Mouse (Mus musculus) lung, adult 10 weeks (tissue): Measurements from ENCODE around the gene Syce1. TPM values are rescaled to one million over a fixed set of nuclear protein-coding genes. Genes with fewer than 3 reads are reported as not detected.

Source experiments
- polyA plus RNA-seq: library from polyadenylated mRNA; stranded (reverse); fragments of 350-450 nt; fragmentation: Illumina TruSeq; extraction: RNeasy Lipid Tissue Mini Kit (QIAGEN cat#74804); gene quantifications from one replicate; pipeline ENCODE4 v1.2.3, GENCODE M21; 2014; ENCODE audit warnings: low read depth, low replicate concordance; ENCODE audit not compliant: insufficient read depth

The Syce1 gene
- not detected for polyA plus RNA-seq

DNA sequence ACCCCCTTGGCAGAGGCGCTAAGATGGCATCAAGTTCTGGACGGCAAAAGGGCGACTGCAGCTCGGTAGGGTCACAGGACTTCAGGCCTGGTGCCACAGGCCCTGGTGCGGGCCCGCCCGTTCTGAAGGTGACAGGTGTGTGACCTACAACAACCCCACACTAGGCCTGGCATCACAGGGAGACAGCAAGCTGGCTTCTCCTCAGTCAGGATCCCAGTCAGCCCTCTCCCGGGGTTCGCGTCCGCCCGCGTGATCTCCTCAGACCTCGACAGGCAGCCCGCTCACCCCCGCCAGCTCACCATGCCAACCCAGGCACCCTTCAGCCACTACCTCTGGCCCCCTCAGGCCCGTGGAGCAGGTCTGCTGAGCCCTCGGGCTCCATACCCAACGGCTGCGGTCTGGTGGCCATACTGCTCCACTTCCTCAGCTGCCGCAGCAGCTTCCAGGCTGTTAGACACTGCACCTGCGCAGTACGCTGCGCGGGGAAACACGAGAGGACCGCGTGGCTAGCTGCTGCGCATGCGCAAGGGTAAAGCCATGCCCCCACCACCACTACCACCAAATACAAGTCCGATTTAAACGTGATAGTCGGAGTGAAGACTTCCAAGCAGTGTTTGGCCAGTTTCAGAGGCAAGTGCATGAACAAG, at the start of gene Syce1:
Syce1 (minus strand) TSS at position 447 of the 647 bp plus-strand sequence.

DNA sequence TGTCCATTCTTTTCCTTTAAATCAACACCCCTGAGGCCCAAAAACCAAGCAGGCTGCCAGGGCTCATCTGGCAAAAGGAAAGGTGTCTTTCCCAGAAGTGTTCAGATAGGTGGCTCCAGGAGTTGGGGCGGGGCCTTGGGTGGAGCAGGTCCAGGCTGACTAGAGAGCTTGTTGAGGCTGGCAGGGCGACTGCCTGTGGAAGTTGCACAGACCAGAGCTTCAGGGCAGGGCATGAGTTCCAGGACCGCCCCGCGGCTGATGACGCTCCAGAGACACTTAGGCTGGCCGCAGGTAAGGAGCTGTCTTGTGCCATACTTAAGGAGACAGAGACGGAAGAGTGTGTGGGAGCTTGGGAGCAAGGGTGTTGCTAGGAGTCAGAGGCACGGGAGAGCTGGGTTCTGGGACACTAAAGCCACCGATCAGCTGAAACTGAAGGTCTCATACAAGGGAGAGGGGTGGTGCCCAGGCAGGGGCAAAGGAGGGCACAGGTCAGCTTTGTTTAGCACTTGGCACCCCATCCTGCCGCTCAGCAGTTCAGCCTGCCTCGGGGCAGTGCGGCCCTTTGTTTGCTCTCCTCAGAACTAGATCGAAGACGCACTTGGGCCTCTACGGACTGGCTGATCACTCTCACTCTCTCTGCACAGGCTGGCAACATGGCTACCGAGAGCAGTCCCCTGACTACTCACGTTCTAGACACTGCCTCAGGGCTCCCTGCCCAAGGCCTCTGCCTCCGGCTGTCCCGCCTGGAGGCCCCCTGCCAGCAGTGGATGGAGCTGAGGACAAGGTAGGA, 47.5 kb upstream of the Syce1 start, which contains the start of gene Urah:
Urah (plus strand) TSS at position 51 of the 790 bp plus-strand sequence.

DNA sequence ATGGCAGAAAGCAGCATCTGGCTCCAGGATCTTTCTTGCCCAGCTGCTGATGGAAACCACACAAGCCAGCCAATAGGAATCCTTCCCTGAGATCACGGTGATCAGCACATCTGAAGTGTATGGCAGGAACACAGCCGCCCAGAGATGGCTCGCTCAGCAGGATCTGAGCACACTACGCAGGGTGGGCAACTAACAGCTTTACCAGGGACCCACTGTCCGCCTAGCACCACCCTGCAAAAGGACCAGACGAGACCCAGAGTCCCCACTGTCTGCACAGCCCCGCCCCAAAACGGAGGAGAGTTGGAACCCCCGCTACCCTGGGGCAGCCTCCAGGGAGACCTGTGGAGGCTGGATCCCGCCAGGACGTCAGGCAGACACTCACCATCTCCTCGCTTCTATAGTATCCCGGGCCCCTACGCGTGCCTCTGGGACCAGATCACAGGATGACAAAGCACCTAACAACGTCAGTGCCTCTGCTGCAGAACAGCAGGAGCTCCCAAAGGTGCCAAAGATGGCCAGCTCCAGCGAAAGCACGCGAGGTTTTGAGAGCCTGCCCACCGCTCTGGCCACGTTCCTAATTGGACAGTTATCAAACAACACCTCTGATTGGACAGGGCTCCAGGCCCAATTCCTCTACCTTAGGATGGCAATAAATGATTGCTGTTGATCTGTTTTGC, 34.1 kb upstream of the Syce1 start, which contains the start of gene Zfp941:
Zfp941 (minus strand) TSS at position 526 of the 677 bp plus-strand sequence.

DNA sequence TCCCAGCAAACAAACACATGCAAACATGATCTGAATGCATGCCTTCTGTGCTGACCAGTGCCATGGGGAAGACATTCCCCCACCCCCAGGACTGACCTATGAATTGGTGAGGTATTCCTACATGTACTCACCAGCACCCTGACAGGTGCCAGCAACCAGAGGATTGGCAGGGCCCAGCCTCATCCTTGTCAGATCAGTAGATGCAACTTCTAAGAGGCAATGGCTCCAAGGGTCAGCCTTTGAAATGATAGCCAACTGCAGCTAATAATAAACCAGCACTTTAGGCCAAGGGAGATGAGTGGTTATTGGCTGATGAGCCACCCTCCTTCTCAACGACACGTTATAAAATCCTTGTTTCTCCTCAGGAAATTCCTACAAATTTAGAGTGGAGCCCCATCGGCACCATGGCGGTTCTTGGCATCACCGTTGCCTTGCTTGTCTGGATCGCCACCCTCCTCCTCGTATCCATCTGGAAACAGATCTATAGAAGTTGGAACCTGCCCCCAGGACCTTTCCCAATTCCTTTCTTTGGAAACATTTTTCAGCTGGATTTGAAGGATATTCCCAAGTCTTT, 24.1 kb downstream of the Syce1 start, which contains the start of gene Cyp2e1:
Cyp2e1 (plus strand) TSS at position 293 of the 574 bp plus-strand sequence.

Other genes starting within 250 kb of the Syce1 start
- gene Olfr538, start 220.0 kb downstream of the Syce1 start, polyA plus RNA-seq, result not detected
- gene Olfr46, start 186.6 kb downstream of the Syce1 start, polyA plus RNA-seq, result not detected
- not detected for gene Olfr61, start 158.9 kb downstream of the Syce1 start, polyA plus RNA-seq
- gene Olfr53, start 141.4 kb downstream of the Syce1 start, polyA plus RNA-seq, result not detected
- gene Olfr539, start 127.9 kb downstream of the Syce1 start, polyA plus RNA-seq, result not detected
- not detected for gene Olfr45, start 105.9 kb downstream of the Syce1 start, polyA plus RNA-seq
- gene Olfr541, start 90.6 kb downstream of the Syce1 start, polyA plus RNA-seq, result not detected
- 65.6 TPM for gene Cyp2e1, start 24.1 kb downstream of the Syce1 start, polyA plus RNA-seq
- gene Zfp941, start 34.3 kb upstream of the Syce1 start, polyA plus RNA-seq, result 0.07 TPM
- 18.9 TPM for gene Urah, start 47.2 kb upstream of the Syce1 start, polyA plus RNA-seq
- gene Scgb1c1, start 57.7 kb upstream of the Syce1 start, polyA plus RNA-seq, result 83.0 TPM
- gene Odf3, start 60.0 kb upstream of the Syce1 start, polyA plus RNA-seq, result not detected
- gene Gm45785, start 68.5 kb upstream of the Syce1 start, polyA plus RNA-seq, result not detected
- gene Ric8a, start 69.1 kb upstream of the Syce1 start, polyA plus RNA-seq, result 54.0 TPM
- gene Bet1l, start 69.7 kb upstream of the Syce1 start, polyA plus RNA-seq, result 29.7 TPM
- 114 TPM for gene Psmd13, start 94.1 kb upstream of the Syce1 start, polyA plus RNA-seq
- gene Sirt3, start 94.5 kb upstream of the Syce1 start, polyA plus RNA-seq, result 15.3 TPM
- gene Cox8b, start 112.6 kb upstream of the Syce1 start, polyA plus RNA-seq, result 141 TPM
- not detected for gene Nlrp6, start 133.1 kb upstream of the Syce1 start, polyA plus RNA-seq
- 13.7 TPM for gene Pgghg, start 153.5 kb upstream of the Syce1 start, polyA plus RNA-seq
- gene Ifitm5, start 162.4 kb upstream of the Syce1 start, polyA plus RNA-seq, result 1.2 TPM
- gene Gm45717, start 168.1 kb upstream of the Syce1 start, polyA plus RNA-seq, result not detected
- 663 TPM for gene Ifitm2, start 168.1 kb upstream of the Syce1 start, polyA plus RNA-seq
- gene Ifitm1, start 179.4 kb upstream of the Syce1 start, polyA plus RNA-seq, result 139 TPM
- 811 TPM for gene Ifitm3, start 222.9 kb upstream of the Syce1 start, polyA plus RNA-seq
- 21.7 TPM for gene Ifitm6, start 230.1 kb upstream of the Syce1 start, polyA plus RNA-seq
- not detected for gene Gm17387, start 241.3 kb upstream of the Syce1 start, polyA plus RNA-seq